Mouse (Mus musculus) embryonic facial prominence, embryonic 14.5 days (tissue): ENCODE measurements around the gene Atp5l. TPM values are rescaled to one million over a fixed set of nuclear protein-coding genes. Genes with fewer than 3 reads are reported as not detected.

Experiments used
- ATAC-seq: fragments of 200-750 bp; cut with Nextera tagmentation; 2 replicates; pipeline ENCODE4 v1.8.0; 2017; ENCODE audit warnings: low read depth, moderate number of reproducible peaks, moderate TSS enrichment
- DNase-seq: peaks from one replicate; pipeline ENCODE4 v3.0.0-alpha.2; 2015; ENCODE audit warnings: low spot score
- H3K27ac ChIP-seq: fragments of 300-500 bp; sonication (generic); replicated peaks from 2 replicates; pipeline ENCODE4 v1.5.1; 2014; ENCODE audit warnings: low read depth, mild to moderate bottlenecking, low read length, moderate library complexity
- H3K27me3 ChIP-seq: fragments of 300-500 bp; sonication (generic); replicated peaks from 2 replicates; pipeline ENCODE4 v1.6.1; 2014; ENCODE audit warnings: low read length; ENCODE audit not compliant: control insufficient read depth, insufficient read depth
- H3K36me3 ChIP-seq: fragments of 300-500 bp; sonication (generic); 2 replicates; pipeline ENCODE4 v1.6.1; 2014; ENCODE audit warnings: low read length, mixed read lengths; ENCODE audit not compliant: control insufficient read depth, insufficient read depth
- H3K4me1 ChIP-seq: fragments of 300-500 bp; sonication (generic); 2 replicates; pipeline ENCODE4 v1.6.1; 2014; ENCODE audit warnings: antibody characterized with exemption, low read length; ENCODE audit not compliant: control insufficient read depth, insufficient read depth
- H3K4me2 ChIP-seq: fragments of 300-500 bp; sonication (generic); 2 replicates; pipeline ENCODE4 v1.6.1; 2014; ENCODE audit warnings: low read depth, mild to moderate bottlenecking, low read length, moderate library complexity, mixed read lengths
- H3K4me3 ChIP-seq: fragments of 300-500 bp; sonication (generic); 2 replicates; pipeline ENCODE4 v1.5.1; 2014; ENCODE audit warnings: low read depth, mild to moderate bottlenecking, low read length
- H3K9ac ChIP-seq: fragments of 300-500 bp; sonication (generic); 2 replicates; pipeline ENCODE4 v1.6.1; 2014; ENCODE audit warnings: low read depth, mild to moderate bottlenecking, low read length, moderate library complexity, mixed read lengths
- H3K9me3 ChIP-seq: fragments of 300-500 bp; sonication (generic); 2 replicates; pipeline ENCODE4 v1.6.1; 2016; ENCODE audit warnings: low read length; ENCODE audit not compliant: control insufficient read depth
- WGBS: fragments of 180-500 bp; shearing (Covaris S2); extraction: QIAGEN DNeasy Blood & Tissue Kit; methylation state at CpG from one replicate; pipeline ENCODE4 v1.1.7; 2014; 5-methylcytosine and 5-hydroxymethylcytosine counted together
- polyA plus RNA-seq: library from polyadenylated mRNA; unstranded; fragments of >200 nt; fragmentation: Nextera tagmentation; extraction: Ambion mirVana; gene quantifications from 2 replicates; pipeline ENCODE4 v1.2.1, GENCODE M21; 2014

Atp5l gene
- polyA plus RNA-seq, 1 experiment from 2014 or later, result 870 TPM

GRCm38 (mm10) chr9:44905620-44906019 is 14.9 kb downstream of the Atp5l start:
- ATAC-seq (no peak), DNase-seq (no peak)
- Histone ChIP-seq H3K27me3 (no peaks in the 10 kb centered on the region), H3K27ac (no peak overlapping the region), H3K9ac (no peak overlapping the region), H3K4me1 (no peaks in the 10 kb centered on the region), H3K36me3 (peaks cover 9% of the 10 kb centered on the region), H3K9me3 (no peaks in the 10 kb centered on the region), H3K4me3 (no peak overlapping the region), H3K4me2 (no peak overlapping the region)
- 73% methylated on average over 4 of the region's 4 CpGs for WGBS

DNA sequence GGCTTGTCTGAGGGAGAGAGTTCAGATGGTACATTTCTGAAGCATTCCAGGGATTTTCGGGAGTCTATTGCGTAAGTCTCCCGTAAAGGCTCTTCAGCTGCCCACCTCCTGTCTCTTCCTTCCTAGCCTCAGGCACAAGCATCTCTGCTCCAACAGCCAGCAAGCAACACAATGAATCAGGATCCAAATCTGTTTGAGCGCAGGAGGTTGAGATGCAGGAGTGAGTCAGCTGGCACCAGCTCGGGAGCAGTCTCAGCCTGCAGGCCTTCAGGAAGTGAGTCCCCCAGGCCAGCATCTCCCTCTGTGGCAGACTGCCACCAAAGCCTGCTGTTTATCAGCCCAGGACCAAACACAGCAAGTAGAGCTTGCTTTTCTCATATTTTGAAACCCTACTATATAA is 15.6 kb downstream of the Atp5l start:
- Histone ChIP-seq H3K4me1 (no peaks in the 10 kb centered on the region), H3K27ac (no peak overlapping the region), H3K9me3 (no peaks in the 10 kb centered on the region), H3K27me3 (no peaks in the 10 kb centered on the region), H3K4me2 (no peak overlapping the region), H3K36me3 (peaks cover 2% of the 10 kb centered on the region; the same call in 1 of the 2 replicates), H3K4me3 (no peak overlapping the region), H3K9ac (no peak overlapping the region)
- ATAC-seq (no peak), DNase-seq (no peak)
- 46% methylated on average over 5 of the region's 5 CpGs for WGBS

GRCm38 (mm10) chr9:44903856-44904255 is 16.7 kb downstream of the Atp5l start:
- DNase-seq (no peak), ATAC-seq (no peak)
- Histone ChIP-seq H3K4me1 (no peaks in the 10 kb centered on the region), H3K9me3 (no peaks in the 10 kb centered on the region), H3K9ac (no peak overlapping the region), H3K4me3 (no peak overlapping the region), H3K4me2 (no peak overlapping the region), H3K27me3 (no peaks in the 10 kb centered on the region), H3K36me3 (no peaks in the 10 kb centered on the region), H3K27ac (no peak overlapping the region)
- 84% methylated on average over 4 of the region's 4 CpGs for WGBS

DNA sequence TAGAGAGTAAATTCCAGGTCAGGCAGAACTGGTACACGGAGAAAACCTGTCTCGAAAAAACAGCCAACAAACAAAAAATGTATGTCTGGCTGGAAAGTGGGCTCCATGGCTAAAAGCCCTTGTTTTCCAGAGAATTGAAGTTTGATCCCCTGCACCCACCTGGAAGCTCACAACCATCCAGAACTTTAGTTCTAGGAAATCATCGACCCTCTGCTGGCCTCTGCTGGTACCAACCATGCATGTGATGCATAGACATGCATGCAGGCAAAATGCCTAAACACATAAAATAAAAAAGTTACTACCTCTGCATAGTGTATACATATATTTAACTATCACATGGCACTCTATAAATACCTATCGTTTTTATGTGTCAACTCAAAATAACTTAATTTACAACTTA is 20.1 kb downstream of the Atp5l start:
- DNase-seq, result no peak
- Histone ChIP-seq H3K4me1 (no peaks in the 10 kb centered on the region), H3K4me3 (no peak overlapping the region), H3K4me2 (no peak overlapping the region), H3K9ac (no peak overlapping the region), H3K9me3 (no peaks in the 10 kb centered on the region), H3K27ac (no peak overlapping the region), H3K36me3 (no peaks in the 10 kb centered on the region), H3K27me3 (no peaks in the 10 kb centered on the region)
- WGBS, result 69% methylated on average over 4 of the region's 4 CpGs
- ATAC-seq, result no peak

- no peaks in the 10 kb centered on the region for H3K36me3 ChIP-seq
Observed at GRCm38 (mm10) chr9:44899716-44900115, 20.8 kb downstream of the Atp5l start.

GRCm38 (mm10) chr9:44897024-44897423 is 23.5 kb downstream of the Atp5l start:
- H3K9ac ChIP-seq, result no peak overlapping the region
- DNase-seq (no peak), ATAC-seq (no peak)
- H3K4me3 ChIP-seq, result no peak overlapping the region
- 63% methylated on average over 4 of the region's 4 CpGs for WGBS
- H3K9me3 ChIP-seq, result no peaks in the 10 kb centered on the region
- no peak overlapping the region for H3K27ac ChIP-seq
- no peaks in the 10 kb centered on the region for H3K4me1 ChIP-seq
- no peaks in the 10 kb centered on the region for H3K36me3 ChIP-seq
- no peak overlapping the region for H3K4me2 ChIP-seq
- no peaks in the 10 kb centered on the region for H3K27me3 ChIP-seq

More at GRCm38 (mm10) chr9:44899716-44900115, 20.8 kb downstream of the Atp5l start:
- Histone ChIP-seq H3K27ac (no peak overlapping the region), H3K9me3 (no peaks in the 10 kb centered on the region), H3K4me3 (no peak overlapping the region), H3K9ac (no peak overlapping the region), H3K27me3 (no peaks in the 10 kb centered on the region), H3K4me1 (no peaks in the 10 kb centered on the region), H3K4me2 (no peak overlapping the region)
- WGBS, result 63% methylated on average over 3 of the region's 3 CpGs
- ATAC-seq (no peak), DNase-seq (no peak)

DNA sequence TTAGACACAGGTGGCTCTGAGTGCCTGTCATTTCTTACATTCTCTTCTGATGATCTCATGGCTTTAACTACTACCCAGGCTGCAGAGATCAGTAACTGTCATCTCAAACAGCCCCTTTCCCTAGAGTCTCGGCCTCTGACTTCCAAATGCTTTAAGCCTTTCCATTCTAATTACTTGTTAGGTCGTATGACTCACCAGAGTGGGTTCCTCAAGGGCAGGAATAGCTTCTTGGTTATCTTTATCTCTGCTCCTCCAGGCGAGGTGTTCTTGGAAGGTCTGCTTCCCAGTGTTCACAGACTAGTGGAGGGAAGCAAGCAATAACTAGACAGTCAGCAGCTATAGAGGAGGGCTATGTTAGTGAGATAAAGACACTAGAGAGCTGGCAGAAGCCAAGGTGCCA is 27.9 kb downstream of the Atp5l start:
- no peak for DNase-seq
- H3K9ac ChIP-seq, result no peak overlapping the region
- H3K36me3 ChIP-seq, result no peaks in the 10 kb centered on the region

GRCm38 (mm10) chr9:44891210-44891609 is 29.3 kb downstream of the Atp5l start:
- H3K4me3 ChIP-seq, result no peak overlapping the region
- no peaks in the 10 kb centered on the region for H3K27me3 ChIP-seq
- DNase-seq (no peak), ATAC-seq (no peak)
- H3K4me2 ChIP-seq, result no peak overlapping the region
- H3K4me1 ChIP-seq, result no peaks in the 10 kb centered on the region
- no peak overlapping the region for H3K9ac ChIP-seq
- H3K27ac ChIP-seq, result no peak overlapping the region
- no peaks in the 10 kb centered on the region for H3K36me3 ChIP-seq
- H3K9me3 ChIP-seq, result no peaks in the 10 kb centered on the region
- 80% methylated on average over 6 of the region's 6 CpGs for WGBS

More for the DNA sequence above, 27.9 kb downstream of the Atp5l start:
- Histone ChIP-seq H3K27ac (no peak overlapping the region), H3K4me3 (no peak overlapping the region), H3K4me2 (no peak overlapping the region), H3K4me1 (no peaks in the 10 kb centered on the region), H3K27me3 (no peaks in the 10 kb centered on the region), H3K9me3 (no peaks in the 10 kb centered on the region)
- ATAC-seq, result no peak
- 52% methylated on average over 3 of the region's 3 CpGs for WGBS

- Histone ChIP-seq H3K27me3 (no peaks in the 10 kb centered on the region), H3K4me1 (no peaks in the 10 kb centered on the region), H3K4me2 (no peak overlapping the region), H3K36me3 (no peaks in the 10 kb centered on the region), H3K9ac (no peak overlapping the region), H3K4me3 (no peak overlapping the region), H3K27ac (no peak overlapping the region), H3K9me3 (no peaks in the 10 kb centered on the region)
- whole genome bisulfite sequencing, result 66% methylated on average over 2 of the region's 2 CpGs
- DNase-seq (no peak), ATAC-seq (no peak)
Observed at GRCm38 (mm10) chr9:44890122-44890521, 30.4 kb downstream of the Atp5l start.
